Comparison of ENCODE assay signal across 7 mouse cellular contexts in the genomic region with DNA sequence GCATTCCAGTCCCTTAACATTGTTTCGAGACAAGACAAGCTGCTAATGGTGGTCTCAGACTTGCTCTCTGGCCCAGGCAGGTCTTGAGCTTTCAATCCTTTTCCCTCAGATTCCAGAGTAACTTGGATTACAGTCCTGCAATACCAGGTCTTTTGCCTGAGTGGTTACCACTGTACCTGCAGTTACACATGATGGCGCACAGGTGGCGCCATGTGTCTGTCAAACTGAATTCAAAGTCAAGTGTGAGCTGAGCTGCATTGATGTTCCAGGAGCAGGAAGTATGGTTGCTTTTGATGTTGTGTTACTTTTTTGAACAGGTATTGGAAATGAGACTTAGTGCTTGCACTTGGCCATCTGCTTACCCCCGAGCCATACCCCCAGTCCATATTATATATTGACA.
DNase-seq lines count a peak whose midpoint lies in the region; ATAC-seq and TF ChIP-seq lines count a peak whose summit lies in the region.

No protein-coding gene starts in this region.

- intact Hi-C loops in left cerebral cortex, postnatal 25 days (cut with DNase I) = loop anchor here (10.0 kb wide), 1 partner anchor 345 kb away; a partner anchor contains a TSS
- intact Hi-C loops in left cerebral cortex, postnatal 36 days (cut with DNase I) = loop anchor here (10.0 kb wide), 2 partner anchors 345 to 415 kb away; a partner anchor contains a TSS

- TF ChIP-seq EP300 in stomach, postnatal 0 days (optimal IDR thresholded peaks at IDR 0.05) = no peak

- H3K36me3 ChIP-seq in forebrain, embryonic 13.5 days (ENCODE audit: poor library complexity, severe bottlenecking) = no peaks in the 10 kb centered on the region
- no peaks in the 10 kb centered on the region for H3K36me3 ChIP-seq in lung, embryonic 14.5 days (ENCODE audit: insufficient read depth)
- H3K36me3 ChIP-seq in stomach, postnatal 0 days (ENCODE audit: control insufficient read depth, insufficient read depth, low read length) = no peaks in the 10 kb centered on the region

- ATAC-seq in forebrain, embryonic 13.5 days = peak; percentile 46; the same call in 1 of the 2 replicates
- ATAC-seq in lung, embryonic 14.5 days (ENCODE audit: insufficient read depth) = no peak
- ATAC-seq in stomach, postnatal 0 days (ENCODE audit: low FRiP score, low TSS enrichment) = no peak

- H3K4me2 ChIP-seq in forebrain, embryonic 13.5 days = no peak overlapping the region
- no peak overlapping the region for H3K4me2 ChIP-seq in lung, embryonic 14.5 days
- H3K4me2 ChIP-seq in stomach, postnatal 0 days (replicated peaks; ENCODE audit: low read depth) = no peak overlapping the region

- WGBS in forebrain, embryonic 13.5 days = 35% methylated on average over 4 of the region's 4 CpGs
- 25% methylated on average over 4 of the region's 4 CpGs for WGBS in lung, embryonic 14.5 days
- WGBS in stomach, postnatal 0 days = 22% methylated on average over 4 of the region's 4 CpGs

- H3K4me1 ChIP-seq in forebrain, embryonic 13.5 days = peaks cover 9% of the 10 kb centered on the region
- no peaks in the 10 kb centered on the region for H3K4me1 ChIP-seq in lung, embryonic 14.5 days (ENCODE audit: insufficient read depth)
- H3K4me1 ChIP-seq in stomach, postnatal 0 days (replicated peaks; ENCODE audit: control insufficient read depth, insufficient read depth) = no peaks in the 10 kb centered on the region

- H3K27ac ChIP-seq in forebrain, embryonic 13.5 days = no peak overlapping the region
- no peak overlapping the region for H3K27ac ChIP-seq in lung, embryonic 14.5 days (ENCODE audit: low read depth)
- no peak overlapping the region for H3K27ac ChIP-seq in stomach, postnatal 0 days (replicated peaks)

- peak; percentile 90 for TF ChIP-seq CTCF in lung, embryonic 14.5 days (IDR thresholded peaks at IDR 0.05; ENCODE audit: low read depth)
- peak; percentile 95 for TF ChIP-seq CTCF in stomach, postnatal 0 days (IDR thresholded peaks at IDR 0.05; ENCODE audit: low read depth)

- no peak overlapping the region for H3K4me3 ChIP-seq in forebrain, embryonic 13.5 days
- H3K4me3 ChIP-seq in lung, embryonic 14.5 days (ENCODE audit: low read depth, low read length) = no peak overlapping the region
- H3K4me3 ChIP-seq in stomach, postnatal 0 days (ENCODE audit: low read depth, low read length) = no peak overlapping the region

- no peaks in the 10 kb centered on the region for H3K9me3 ChIP-seq in forebrain, embryonic 13.5 days (replicated peaks)
- H3K9me3 ChIP-seq in lung, embryonic 14.5 days (ENCODE audit: low read depth, low read length) = no peaks in the 10 kb centered on the region
- H3K9me3 ChIP-seq in stomach, postnatal 0 days (ENCODE audit: control insufficient read depth, low read length) = no peaks in the 10 kb centered on the region

- no peaks in the 10 kb centered on the region for H3K27me3 ChIP-seq in forebrain, embryonic 13.5 days
- H3K27me3 ChIP-seq in lung, embryonic 14.5 days (ENCODE audit: insufficient read depth, low read length) = no peaks in the 10 kb centered on the region
- no peaks in the 10 kb centered on the region for H3K27me3 ChIP-seq in stomach, postnatal 0 days (ENCODE audit: control insufficient read depth, insufficient read depth, low read length)

- peak; percentile 47 to 52 for DNase-seq in left cerebral cortex, postnatal 25 days (ENCODE audit: low spot score in 2 of 2)
- no peak for DNase-seq in left cerebral cortex, postnatal 36 days (ENCODE audit: low spot score in 2 of 2)
- DNase-seq in MN1 (ENCODE audit: low spot score) = peak; percentile 17
- DNase-seq in c-Kit-positive CD71-positive TER-119-negative erythroid progenitor cells, embryonic 14.5 days (ENCODE audit: low read depth) = peak; percentile 6
- DNase-seq in lung, embryonic 14.5 days = peak; percentile 68
- DNase-seq in stomach, postnatal 0 days (ENCODE audit: low spot score) = peak; percentile 50

- H3K9ac ChIP-seq in forebrain, embryonic 13.5 days = no peak overlapping the region
- H3K9ac ChIP-seq in lung, embryonic 14.5 days = no peak overlapping the region
- H3K9ac ChIP-seq in stomach, postnatal 0 days (ENCODE audit: low read length) = no peak overlapping the region

Comparison
In these comparisons a context has a peak if more than half of its experiments do, and no peak if none do; other contexts are left out.
1. DNase-seq: peak in left cerebral cortex, postnatal 25 days (2 of 2), MN1 (single experiment), c-Kit-positive CD71-positive TER-119-negative erythroid progenitor cells, embryonic 14.5 days (single experiment), lung, embryonic 14.5 days (single experiment) and stomach, postnatal 0 days (single experiment); none in left cerebral cortex, postnatal 36 days (0 of 2).